In the genomic region with DNA sequence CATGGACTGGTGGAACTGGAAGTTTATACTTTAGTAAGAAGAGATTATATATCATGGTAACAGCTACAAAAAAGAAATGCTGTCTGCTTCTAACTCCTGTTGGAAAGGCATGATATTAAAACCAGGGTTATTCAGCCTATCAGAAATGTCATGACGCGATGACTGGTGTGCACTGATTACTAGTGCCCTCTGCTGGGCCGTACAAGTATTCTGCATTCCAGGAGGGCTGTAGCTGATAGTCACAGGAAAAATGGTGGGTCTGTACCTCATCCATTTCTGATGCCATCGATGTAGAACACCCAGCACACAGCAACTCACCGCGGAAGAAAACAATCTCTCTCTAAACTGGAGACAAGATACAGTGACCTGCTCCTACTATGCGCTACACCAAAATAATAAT, we compare ENCODE assay signal across 11 mouse cellular contexts.
DNase-seq lines count a peak whose midpoint lies in the region; ATAC-seq and TF ChIP-seq lines count a peak whose summit lies in the region.
"Had no signal": no experiment of that assay in that cellular context is flagged by ENCODE, and none has a peak within 500 bp of the region (broad histone marks: within the 10 kb centered on the region; RNA-seq: fewer than 3 reads in every experiment).

No protein-coding gene starts in this region.

- WGBS in embryonic facial prominence, embryonic 11.5 days, result 74% methylated on average over 7 of the region's 7 CpGs
- WGBS in embryonic facial prominence, embryonic 10.5 days, result 72% methylated on average over 7 of the region's 7 CpGs

- H3K4me3 ChIP-seq in embryonic facial prominence, embryonic 11.5 days (ENCODE audit: low read depth, low read length), result no peak overlapping the region
- no peak overlapping the region for H3K4me3 ChIP-seq in embryonic facial prominence, embryonic 10.5 days
- no peak overlapping the region for H3K4me3 ChIP-seq in E14TG2a.4 (replicated peaks; ENCODE audit: low read length)
- H3K4me3 ChIP-seq: heart, embryonic 15.5 days; lung, embryonic 15.5 days; myocyte had no signal

- H3K9me3 ChIP-seq in embryonic facial prominence, embryonic 11.5 days (replicated peaks; ENCODE audit: control insufficient read depth, low read length), result no peaks in the 10 kb centered on the region
- no peaks in the 10 kb centered on the region for H3K9me3 ChIP-seq in embryonic facial prominence, embryonic 10.5 days
- no peaks in the 10 kb centered on the region for H3K9me3 ChIP-seq in E14TG2a.4 (ENCODE audit: low read length)
- H3K9me3 ChIP-seq: heart, embryonic 15.5 days; lung, embryonic 15.5 days had no signal

- H3K9ac ChIP-seq in embryonic facial prominence, embryonic 11.5 days (replicated peaks; ENCODE audit: low read length), result no peak overlapping the region
- H3K9ac ChIP-seq: heart, embryonic 15.5 days; lung, embryonic 15.5 days had no signal

- H3K4me2 ChIP-seq in embryonic facial prominence, embryonic 11.5 days (ENCODE audit: low read depth, low read length), result no peak overlapping the region
- H3K4me2 ChIP-seq: heart, embryonic 15.5 days; lung, embryonic 15.5 days had no signal

- no peaks in the 10 kb centered on the region for H3K36me3 ChIP-seq in embryonic facial prominence, embryonic 11.5 days (replicated peaks; ENCODE audit: control insufficient read depth, insufficient read depth, low read depth, low read length)
- no peaks in the 10 kb centered on the region for H3K36me3 ChIP-seq in embryonic facial prominence, embryonic 10.5 days (replicated peaks)
- no peaks in the 10 kb centered on the region for H3K36me3 ChIP-seq in E14TG2a.4 (ENCODE audit: insufficient read depth, low read length)
- H3K36me3 ChIP-seq: heart, embryonic 15.5 days; lung, embryonic 15.5 days had no signal

- ATAC-seq in embryonic facial prominence, embryonic 11.5 days (replicated peaks; ENCODE audit: insufficient number of reproducible peaks, low FRiP score, low TSS enrichment, low read depth), result no peak

- H3K27ac ChIP-seq in embryonic facial prominence, embryonic 11.5 days (replicated peaks; ENCODE audit: low read depth, low read length), result no peak overlapping the region
- H3K27ac ChIP-seq in embryonic facial prominence, embryonic 10.5 days (replicated peaks), result no peak overlapping the region
- H3K27ac ChIP-seq: heart, embryonic 15.5 days; lung, embryonic 15.5 days had no signal

- peak; percentile 27 for DNase-seq in embryonic facial prominence, embryonic 11.5 days (ENCODE audit: low spot score)
- no peak for DNase-seq in embryonic facial prominence, embryonic 10.5 days (ENCODE audit: low spot score)
- DNase-seq in kidney, postnatal 4 days, result peak; percentile 4 to 7
- DNase-seq in kidney, postnatal 25 days, result no peak
- DNase-seq in embryo, embryonic 10 days (ENCODE audit: low spot score), result peak; percentile 31
- DNase-seq in urinary bladder, adult 2 months (ENCODE audit: low spot score), result no peak
- no peak for DNase-seq in heart, postnatal 4 days

- H3K27me3 ChIP-seq in embryonic facial prominence, embryonic 11.5 days (ENCODE audit: control insufficient read depth, insufficient read depth, low read length), result no peaks in the 10 kb centered on the region
- H3K27me3 ChIP-seq in embryonic facial prominence, embryonic 10.5 days (replicated peaks; ENCODE audit: low read depth, poor library complexity, severe bottlenecking), result no peaks in the 10 kb centered on the region
- H3K27me3 ChIP-seq in E14TG2a.4 (ENCODE audit: insufficient read depth, low read length), result no peaks in the 10 kb centered on the region
- H3K27me3 ChIP-seq: heart, embryonic 15.5 days; lung, embryonic 15.5 days had no signal

- H3K4me1 ChIP-seq in embryonic facial prominence, embryonic 11.5 days (ENCODE audit: control insufficient read depth, insufficient read depth, low read length), result no peaks in the 10 kb centered on the region
- H3K4me1 ChIP-seq in embryonic facial prominence, embryonic 10.5 days, result no peaks in the 10 kb centered on the region
- no peaks in the 10 kb centered on the region for H3K4me1 ChIP-seq in E14TG2a.4 (replicated peaks; ENCODE audit: low read depth, low read length)
- H3K4me1 ChIP-seq: heart, embryonic 15.5 days; lung, embryonic 15.5 days had no signal

- TF ChIP-seq CTCF in E14TG2a.4 (conservative IDR thresholded peaks at IDR 0.05; ENCODE audit: low read length), result peak; percentile 42

Comparison
In these comparisons a context has a peak if more than half of its experiments do, and no peak if none do; other contexts are left out.
1. DNase-seq: peak in embryonic facial prominence, embryonic 11.5 days (single experiment), kidney, postnatal 4 days (2 of 2) and embryo, embryonic 10 days (single experiment); none in embryonic facial prominence, embryonic 10.5 days (single experiment), kidney, postnatal 25 days (0 of 2), urinary bladder, adult 2 months (single experiment) and heart, postnatal 4 days (single experiment).